Mouse (Mus musculus) liver, embryonic 18 days (tissue): ENCODE results near the gene Olfr464. TPM values are rescaled to one million over a fixed set of nuclear protein-coding genes. Genes with fewer than 3 reads are reported as not detected.

Experiments used
- polyA plus RNA-seq: library from polyadenylated mRNA; depleted of rRNA; stranded (reverse); fragments of >200 nt; gene quantifications from 2 replicates; pipeline ENCODE4 v1.2.3, GENCODE M21; 2012; rRNA removed

The Olfr464 gene
- not detected in 2 replicates for polyA plus RNA-seq

DNA sequence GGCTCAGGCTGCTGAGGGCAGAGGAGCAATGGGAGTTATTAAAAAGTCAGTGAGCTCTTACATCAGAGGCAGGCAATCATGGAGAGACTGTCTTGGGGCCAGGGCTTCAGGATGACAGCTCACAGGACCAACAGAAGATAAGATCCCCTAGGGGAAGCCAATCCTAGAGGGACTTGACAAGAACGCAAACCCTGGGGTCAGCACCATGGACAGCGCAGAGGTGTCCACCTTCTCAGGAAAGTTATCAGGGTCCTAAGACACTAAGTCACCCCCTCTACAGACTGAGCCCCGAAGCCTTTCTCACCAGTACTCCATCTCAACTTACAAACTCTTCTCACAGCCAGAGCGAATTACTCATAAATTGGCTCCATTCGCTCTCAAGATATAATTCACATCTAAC, at the start of gene Olfr464:
Gene Olfr464, minus strand, starts transcription at position 2 of the 400 bp plus-strand sequence.

DNA sequence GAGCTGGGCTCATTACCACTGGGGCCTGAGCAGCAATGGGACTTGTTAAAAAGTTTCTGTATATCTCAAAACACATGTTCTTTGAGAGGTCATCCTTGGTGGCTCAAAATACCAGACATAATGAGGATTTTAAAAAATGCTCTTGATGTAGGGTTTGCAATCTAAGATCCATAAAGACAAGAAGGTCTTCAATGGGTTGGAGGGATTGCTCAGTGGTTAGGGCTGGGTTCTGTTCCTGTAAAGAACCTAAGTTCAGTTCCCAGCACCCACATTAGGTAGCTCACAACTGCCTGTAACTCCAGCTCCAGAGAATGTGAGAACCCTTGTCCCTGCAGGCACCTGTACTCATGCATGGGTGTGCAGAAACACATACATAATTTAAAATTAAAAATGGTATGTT, 23.5 kb downstream of the Olfr464 start, which contains the start of gene Olfr463:
Gene Olfr463, minus strand, starts transcription at position 101 of the 400 bp plus-strand sequence.

DNA sequence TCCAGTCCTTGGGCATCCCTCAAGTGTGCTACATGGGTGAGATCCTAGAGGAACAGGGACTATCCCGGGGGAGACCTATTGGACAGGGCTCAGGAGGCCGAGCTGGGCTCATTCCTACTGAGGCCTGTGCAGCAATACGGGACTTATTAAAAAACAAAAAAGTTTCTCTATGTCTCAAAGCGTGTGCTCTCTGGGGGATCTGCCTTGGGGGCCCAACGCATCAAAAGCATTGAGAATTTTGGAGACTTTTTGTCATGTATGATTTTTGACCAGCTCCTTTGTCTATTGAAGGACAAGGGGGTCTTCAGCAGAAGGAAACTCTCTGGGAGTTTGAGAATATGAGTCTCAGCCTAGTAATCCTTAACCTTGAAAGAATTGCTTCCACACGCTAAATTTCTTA, 28.6 kb downstream of the Olfr464 start, which contains the start of gene Olfr462:
Gene Olfr462, minus strand, starts transcription at position 101 of the 400 bp plus-strand sequence.

DNA sequence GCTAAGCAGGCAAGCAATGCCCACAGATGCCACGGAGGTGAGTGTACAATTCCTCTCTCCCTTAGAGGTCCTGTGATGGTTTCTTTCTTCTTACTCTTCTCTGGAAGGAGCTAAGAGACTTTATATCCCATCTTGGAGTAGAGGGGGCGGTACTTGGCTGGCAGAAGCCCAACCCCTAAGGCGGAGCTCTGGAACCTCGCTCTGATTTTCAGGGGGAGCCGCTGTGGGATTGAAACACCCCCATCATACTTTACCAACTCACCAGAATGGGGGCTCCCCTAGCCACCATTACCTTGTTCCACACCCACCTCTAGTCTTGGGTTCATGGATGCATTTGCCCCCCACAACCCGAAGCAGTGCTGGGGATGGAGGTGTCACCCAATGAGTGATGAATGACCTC, 45.3 kb downstream of the Olfr464 start, which contains the start of gene Epx:
Gene Epx, minus strand, starts transcription at position 101 of the 400 bp plus-strand sequence.

Other genes starting within 250 kb of the Olfr464 start
- gene Supt4a, start 183.4 kb downstream of the Olfr464 start, polyA plus RNA-seq = 86.8 and 87.5 TPM in 2 replicates
- 3.8 and 4.7 TPM in 2 replicates for gene Tspoap1, start 160.4 kb downstream of the Olfr464 start, polyA plus RNA-seq
- gene Mpo, start 127.4 kb downstream of the Olfr464 start, polyA plus RNA-seq = 129 and 195 TPM in 2 replicates
- not detected in 2 replicates for gene Lpo, start 92.7 kb downstream of the Olfr464 start, polyA plus RNA-seq
- 2.4 and 3.0 TPM in 2 replicates for gene Mks1, start 67.8 kb downstream of the Olfr464 start, polyA plus RNA-seq
- gene Epx, start 45.4 kb downstream of the Olfr464 start, polyA plus RNA-seq = 2.9 and 5.4 TPM in 2 replicates
- gene Olfr462, start 28.7 kb downstream of the Olfr464 start, polyA plus RNA-seq = not detected in 2 replicates
- gene Olfr463, start 23.6 kb downstream of the Olfr464 start, polyA plus RNA-seq = not detected in 2 replicates
- gene Dynll2, start 66.6 kb upstream of the Olfr464 start, polyA plus RNA-seq = 24.6 and 26.2 TPM in 2 replicates
- 128 and 142 TPM in 2 replicates for gene Srsf1, start 126.4 kb upstream of the Olfr464 start, polyA plus RNA-seq
- 4.7 and 5.3 TPM in 2 replicates for gene Vezf1, start 147.3 kb upstream of the Olfr464 start, polyA plus RNA-seq
- gene Cuedc1, start 177.1 kb upstream of the Olfr464 start, polyA plus RNA-seq = 1.2 and 1.4 TPM in 2 replicates